Comparison of ENCODE assay signal across 27 mouse cellular contexts in genomic region chr14:101672226-101672625, GRCm38 (mm10). TPM values are rescaled to one million over a fixed set of nuclear protein-coding genes. Genes with fewer than 3 reads are reported as not detected.
"Had no signal": no experiment of that assay in that cellular context is flagged by ENCODE, and none has a peak within 500 bp of the region (broad histone marks: within the 10 kb centered on the region; RNA-seq: fewer than 3 reads in every experiment).

No protein-coding gene starts in this region.

- ATAC-seq: intestine, postnatal 0 days; liver, postnatal 0 days; lung, postnatal 0 days; midbrain, embryonic 13.5 days had no signal

- H3K4me2 ChIP-seq: limb, embryonic 12.5 days; limb, embryonic 15.5 days; liver, embryonic 11.5 days; lung, embryonic 14.5 days; midbrain, embryonic 13.5 days had no signal

- H3K9ac ChIP-seq: limb, embryonic 12.5 days; limb, embryonic 15.5 days; liver, embryonic 14.5 days; liver, postnatal 0 days; lung, embryonic 14.5 days; midbrain, embryonic 13.5 days had no signal

- DNase-seq: kidney, adult 2 months; kidney, postnatal 25 days; layer of hippocampus, adult 9-11 months; liver, postnatal 0 days; lung, embryonic 14.5 days; right cerebral cortex, adult 18-20 months; right cerebral cortex, postnatal 14 days; right cerebral cortex, postnatal 4 days; thymus, postnatal 25 days had no signal

- H3K27me3 ChIP-seq: limb, embryonic 12.5 days; limb, embryonic 15.5 days; megakaryocyte, embryonic 14.5 days; midbrain, embryonic 13.5 days had no signal

- H3K4me3 ChIP-seq: layer of hippocampus, adult 2 months; limb, embryonic 12.5 days; limb, embryonic 15.5 days; megakaryocyte, embryonic 14.5 days; midbrain, embryonic 10.5 days; midbrain, embryonic 13.5 days had no signal

- H3K27ac ChIP-seq: kidney, postnatal 0 days; layer of hippocampus, adult 2 months; limb, embryonic 12.5 days; limb, embryonic 15.5 days; liver, embryonic 14.5 days; macrophage; midbrain, embryonic 10.5 days; midbrain, embryonic 13.5 days; stomach, postnatal 0 days had no signal

- H3K4me1 ChIP-seq: limb, embryonic 12.5 days; limb, embryonic 15.5 days; megakaryocyte, embryonic 14.5 days; midbrain, embryonic 10.5 days; midbrain, embryonic 13.5 days had no signal

- H3K9me3 ChIP-seq: limb, embryonic 12.5 days; limb, embryonic 15.5 days; megakaryocyte, embryonic 14.5 days; midbrain, embryonic 10.5 days; midbrain, embryonic 13.5 days had no signal

RNA-seq across cellular contexts. Expression of gene Gm9922, which starts 57.4 kb away (rescaled TPM):
- total RNA-seq: layer of hippocampus, adult 2 months; left cerebral cortex, adult 18-20 months; left cerebral cortex, postnatal 36 days; midbrain, postnatal 0 days had no signal
- polyA plus RNA-seq: liver, embryonic 11.5 days; liver, embryonic 14.5 days; liver, postnatal 0 days; macrophage; midbrain, embryonic 10.5 days; midbrain, embryonic 13.5 days; neural tube, embryonic 11.5 days; neural tube, embryonic 14.5 days had no signal

RNA-seq across cellular contexts. Expression of gene Lmo7, which starts 57.5 kb away (rescaled TPM):
- polyA plus RNA-seq: macrophage had no signal
